Mouse (Mus musculus) spleen, adult 2 months (tissue): ENCODE data around the gene Galnt12.

Source experiments
- CTCF ChIP-seq: fragments of 200-500 bp; IDR thresholded peaks from 2 replicates; pipeline ENCODE4 v1.5.1; 2011; ENCODE audit warnings: mild to moderate bottlenecking, inconsistent platforms; ENCODE audit not compliant: insufficient read depth, insufficient read length, insufficient replicate concordance; ENCODE audit errors: extremely low read depth
- POLR2A ChIP-seq: fragments of 200-500 bp; IDR thresholded peaks from 2 replicates; pipeline ENCODE4 v1.6.1; 2011; ENCODE audit warnings: low read depth, low read length, inconsistent platforms

GRCm38 (mm10) chr4:47172314-47172713 lies 80.6 kb downstream of the Galnt12 start:
- TF ChIP-seq CTCF, result no peak
- TF ChIP-seq POLR2A, result no peak
